Mouse (Mus musculus): Measurements from ENCODE around the gene Ldlrad3.

The Ldlrad3 gene

DNA sequence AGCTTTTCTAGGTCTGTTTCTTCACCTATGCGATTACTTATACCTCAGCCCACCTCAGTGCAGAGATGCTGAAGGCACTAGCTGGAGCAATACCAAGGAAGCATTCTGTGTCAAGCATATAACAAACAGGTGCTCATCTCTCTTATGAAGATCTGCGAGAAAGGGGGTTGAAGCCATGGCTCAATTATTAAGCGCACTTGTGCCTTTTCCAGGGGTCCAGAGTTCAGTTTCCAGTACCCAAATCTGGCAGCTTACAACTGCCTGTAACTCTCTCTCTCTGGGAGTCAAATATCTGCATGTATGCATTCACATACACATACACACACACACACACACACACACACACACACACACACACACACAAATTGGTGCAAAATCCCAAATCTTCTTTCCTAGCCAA is 72.4 kb downstream of the Ldlrad3 start:
- DNase-seq: no peak

DNA sequence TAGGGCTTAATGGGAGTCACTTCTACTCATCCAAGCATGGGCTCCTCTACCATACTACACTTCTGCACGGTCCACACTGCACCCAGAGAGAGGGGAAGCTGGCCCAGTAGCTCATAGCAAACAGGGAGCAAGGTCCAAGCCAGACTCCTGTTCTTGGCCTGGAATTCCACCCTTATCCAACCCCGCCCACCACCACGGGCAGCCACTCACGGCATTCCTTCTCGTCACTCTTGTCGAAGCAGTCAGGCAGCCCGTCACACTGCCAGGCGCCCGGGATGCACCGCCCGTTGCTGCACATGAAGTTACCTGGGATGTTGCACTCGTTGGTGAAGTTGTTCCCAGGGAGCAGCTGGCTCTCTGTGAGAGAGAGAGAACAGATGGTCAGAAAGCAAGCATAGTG is 72.9 kb downstream of the Ldlrad3 start:
- DNase-seq: no peak

DNA sequence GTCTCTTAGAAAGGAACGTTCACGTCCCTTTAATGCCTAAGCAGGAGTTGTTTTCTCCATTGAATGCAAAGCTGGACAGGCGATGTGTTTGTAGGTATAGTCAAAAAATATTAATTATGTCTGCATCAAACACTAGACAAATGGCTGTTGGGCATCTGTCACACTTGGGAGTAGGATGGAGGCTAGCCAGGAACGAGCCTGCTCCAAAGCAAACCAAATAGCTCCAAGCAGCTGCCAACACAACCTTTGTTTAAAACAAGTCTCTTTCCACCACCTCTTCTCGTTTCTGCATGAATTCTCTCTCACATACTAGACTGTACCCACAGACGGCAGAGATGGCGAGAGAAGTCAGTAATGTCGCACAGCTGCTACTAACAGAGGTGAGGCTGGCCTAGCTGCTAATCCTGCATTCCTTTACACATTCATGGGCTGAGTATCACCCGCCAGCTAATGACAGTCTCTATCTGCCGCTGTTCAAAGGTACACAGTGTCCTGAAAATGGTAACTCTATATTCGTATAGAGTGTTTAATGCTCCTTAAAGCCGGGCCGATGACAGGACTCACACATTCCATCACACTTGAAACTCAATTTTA is 74.2 kb downstream of the Ldlrad3 start:
- no peak for DNase-seq

DNA sequence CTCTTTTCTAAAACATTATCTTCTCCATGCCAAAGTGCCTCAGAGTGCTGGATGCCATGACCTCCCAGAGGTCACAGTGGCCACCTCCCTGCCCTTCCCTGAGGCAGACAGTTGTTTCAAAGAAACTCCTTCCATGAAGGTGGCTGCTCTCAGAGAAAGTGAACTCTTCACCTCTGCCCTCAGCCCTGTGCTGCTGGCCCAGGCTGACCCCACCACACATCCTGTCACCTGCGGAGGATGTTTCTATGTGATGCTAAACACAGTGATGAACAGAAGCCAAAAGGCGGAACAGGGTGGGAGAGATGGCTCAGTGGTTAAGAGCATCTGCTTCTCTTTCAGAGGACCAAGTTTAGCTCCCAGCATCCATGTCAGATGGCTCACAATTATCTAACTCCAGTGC is 75.9 kb downstream of the Ldlrad3 start:
- DNase-seq: no peak

DNA sequence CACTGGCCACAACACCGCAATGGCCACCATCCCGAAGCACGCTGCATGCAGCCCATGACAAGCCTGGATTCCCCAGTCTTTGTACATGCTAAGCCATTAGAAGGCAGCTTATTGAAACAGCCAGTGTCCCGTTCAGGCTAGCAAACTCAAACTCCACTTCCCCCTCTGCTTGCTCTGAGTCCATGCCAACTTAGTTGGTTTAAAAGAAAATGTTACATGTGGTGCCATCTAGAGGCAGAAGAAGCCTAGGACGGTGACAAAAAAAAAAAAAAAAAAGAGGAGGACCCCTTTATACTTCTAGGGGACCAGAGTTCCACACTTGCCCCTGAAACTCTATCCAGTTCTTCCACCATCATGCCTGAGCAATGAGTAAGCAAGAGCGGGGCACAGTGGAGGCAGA is 78.9 kb downstream of the Ldlrad3 start:
- no peak for DNase-seq

DNA sequence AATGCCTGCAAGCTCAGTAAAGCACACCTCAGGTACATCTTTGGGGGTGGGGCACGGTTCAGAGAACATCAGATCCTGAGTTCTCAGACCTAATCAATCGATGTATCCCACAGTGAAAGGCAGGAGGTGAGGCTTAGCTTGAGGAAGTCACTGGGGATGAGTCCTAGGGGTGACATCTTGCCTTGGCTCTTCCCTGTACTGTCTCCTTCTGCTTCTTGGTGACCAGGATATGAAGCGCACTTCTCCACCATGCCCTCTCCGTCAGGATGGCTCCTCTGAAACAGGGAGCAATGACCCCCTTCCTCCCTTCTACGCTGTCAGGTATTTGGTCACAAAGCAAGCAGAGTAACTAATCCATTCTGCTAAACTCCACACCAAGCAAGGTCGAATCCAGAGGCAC is 79.5 kb downstream of the Ldlrad3 start:
- no peak for DNase-seq

DNA sequence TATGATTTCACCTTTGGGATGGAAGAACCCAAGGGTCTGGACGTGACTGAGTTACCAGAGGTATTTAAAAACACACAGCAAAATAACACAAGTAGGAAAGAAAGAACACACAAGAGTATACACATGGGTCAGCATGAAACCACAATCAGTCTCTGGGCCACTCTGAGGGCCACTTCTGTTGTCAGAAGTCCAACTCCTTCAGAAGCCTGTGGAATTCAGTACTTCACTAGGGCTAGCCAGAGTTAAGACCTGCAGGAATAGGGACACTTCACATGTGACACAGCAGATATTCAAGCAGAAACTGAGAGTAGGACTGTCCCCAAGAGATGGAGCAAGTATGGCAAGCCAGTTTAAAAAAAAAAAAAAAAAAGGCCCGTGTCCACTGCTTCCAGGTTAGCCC is 80.7 kb downstream of the Ldlrad3 start:
- DNase-seq: no peak

DNA sequence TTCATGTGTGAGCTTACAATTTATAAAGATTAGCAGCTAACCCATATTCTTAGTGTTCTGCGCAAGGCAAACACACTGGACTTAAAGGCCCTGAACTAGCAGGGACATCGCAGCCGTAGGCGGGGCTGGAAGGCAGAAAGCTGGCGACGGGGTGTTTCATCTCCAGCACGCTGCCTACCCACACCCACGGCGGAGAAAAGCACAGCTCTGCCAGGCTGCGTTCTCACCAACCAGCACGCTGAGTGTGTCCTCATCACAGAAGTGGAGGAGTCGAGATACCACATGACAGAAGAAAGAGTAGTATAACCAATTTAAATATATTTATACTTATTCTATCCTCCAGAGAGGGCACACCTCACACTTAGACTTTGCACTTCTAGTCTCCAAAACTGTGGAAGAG is 82.2 kb downstream of the Ldlrad3 start:
- DNase-seq: no peak

DNA sequence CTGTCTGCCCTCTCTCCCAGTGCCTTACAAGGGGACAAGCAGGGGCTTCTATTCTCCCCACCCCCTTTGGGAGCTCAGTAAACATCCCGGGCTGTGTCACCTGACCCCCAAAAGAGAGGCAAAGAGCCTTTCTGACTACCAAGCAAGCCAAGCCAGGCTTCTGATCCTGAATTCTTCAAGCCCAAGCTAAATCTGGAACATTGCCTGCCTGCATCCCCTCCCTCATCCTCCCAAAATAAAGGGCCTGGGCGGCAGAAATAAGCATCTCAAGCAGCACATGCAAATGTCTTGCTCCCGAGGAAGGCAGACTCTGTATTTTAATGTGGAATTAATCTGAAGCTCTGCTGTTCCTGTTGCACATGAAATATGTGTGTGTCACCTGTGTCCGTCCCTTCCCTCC is 85.7 kb downstream of the Ldlrad3 start:
- DNase-seq: no peak

DNA sequence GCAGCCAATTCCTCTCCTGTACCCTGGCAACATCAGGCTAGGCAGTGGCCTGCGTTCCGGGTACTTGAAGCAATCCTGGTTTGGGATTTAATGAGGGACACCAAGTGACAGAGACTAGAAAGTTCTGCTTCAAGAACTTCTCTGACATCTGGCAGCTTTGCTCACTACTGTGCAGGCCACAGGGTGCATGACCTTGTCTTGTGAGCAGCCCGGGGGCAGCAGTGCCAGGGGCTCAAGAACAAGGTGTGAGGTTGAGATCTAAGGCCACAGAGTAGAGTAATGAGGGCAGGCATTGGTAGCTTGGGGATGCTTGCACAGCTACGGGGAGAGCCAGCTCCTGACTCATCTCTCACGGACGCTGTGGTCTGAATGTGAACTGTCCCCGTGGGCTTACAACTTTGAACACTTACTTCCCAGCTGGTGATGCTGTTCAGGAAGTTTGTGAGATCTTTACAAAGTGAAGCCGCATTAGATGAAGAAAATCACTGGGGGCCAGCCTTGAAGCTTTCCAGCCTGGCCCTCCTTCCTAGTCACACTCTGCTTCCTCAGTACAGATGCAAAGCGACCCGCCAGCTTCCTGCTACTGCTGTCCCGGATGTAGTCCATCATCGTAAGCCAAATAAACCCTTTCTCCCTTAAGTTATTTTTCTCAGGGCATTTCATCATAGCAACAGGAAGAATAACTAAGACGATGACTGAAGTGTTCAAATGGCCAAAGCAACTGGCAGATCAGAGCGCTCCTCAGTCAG is 86.3 kb downstream of the Ldlrad3 start:
- no peak for DNase-seq

DNA sequence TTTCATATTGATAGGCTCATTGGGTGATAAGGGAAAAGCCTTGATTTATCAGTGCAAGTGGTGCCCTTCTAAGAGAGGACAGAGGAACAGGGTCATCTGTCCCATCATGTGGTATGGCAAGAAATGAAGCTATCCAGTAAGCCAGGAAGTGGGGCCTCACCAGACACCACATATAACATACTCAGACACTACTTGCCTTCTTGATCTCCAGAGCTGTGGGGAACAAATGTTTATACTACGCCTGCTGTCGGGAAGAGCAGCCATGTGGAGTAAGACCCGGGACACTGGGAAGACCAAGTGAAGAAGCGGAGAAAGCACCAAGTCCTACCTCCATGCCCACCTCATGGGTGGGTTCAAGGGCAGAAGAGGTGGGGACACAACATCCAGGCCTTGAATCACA is 86.9 kb downstream of the Ldlrad3 start:
- DNase-seq: no peak

DNA sequence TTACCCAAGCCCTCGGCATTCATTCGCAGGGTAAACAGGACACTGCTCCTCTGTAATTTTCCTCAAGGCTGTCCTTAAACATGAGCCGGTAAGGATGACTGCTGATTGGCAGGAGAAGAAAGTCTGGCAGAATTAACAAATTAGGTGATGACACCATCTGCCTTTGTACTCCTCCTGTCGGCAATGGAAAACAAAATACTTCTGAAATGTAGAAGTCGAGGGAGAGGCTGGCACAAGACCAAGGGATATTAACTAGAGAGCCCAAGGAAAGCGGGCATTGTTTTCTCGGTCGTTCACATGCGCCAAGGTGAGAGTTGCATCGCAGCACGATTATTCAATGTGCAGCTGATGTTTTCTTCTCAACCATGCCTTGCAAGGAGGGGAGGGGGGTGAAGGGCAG is 91.4 kb downstream of the Ldlrad3 start:
- peak; percentile 71 for DNase-seq

DNA sequence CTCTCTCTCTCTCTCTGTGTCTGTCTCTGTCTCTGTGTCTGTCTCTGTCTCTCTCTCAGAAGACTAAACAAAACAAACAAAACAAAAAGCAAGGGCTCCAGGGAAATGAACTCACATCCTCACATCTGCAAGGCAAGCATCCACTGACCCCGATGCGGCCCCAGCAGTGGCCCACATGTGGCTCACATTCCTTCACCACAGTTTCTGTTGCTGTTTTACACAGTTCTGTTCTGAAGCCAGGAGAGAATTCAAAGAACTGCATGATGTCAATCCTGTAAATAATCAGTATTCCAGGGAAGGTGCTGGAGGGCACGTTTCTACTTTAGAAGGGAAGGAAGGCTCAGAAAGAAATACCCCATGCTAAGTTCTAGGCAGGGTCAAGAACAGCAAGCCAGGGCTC is 91.9 kb downstream of the Ldlrad3 start:
- DNase-seq: no peak

DNA sequence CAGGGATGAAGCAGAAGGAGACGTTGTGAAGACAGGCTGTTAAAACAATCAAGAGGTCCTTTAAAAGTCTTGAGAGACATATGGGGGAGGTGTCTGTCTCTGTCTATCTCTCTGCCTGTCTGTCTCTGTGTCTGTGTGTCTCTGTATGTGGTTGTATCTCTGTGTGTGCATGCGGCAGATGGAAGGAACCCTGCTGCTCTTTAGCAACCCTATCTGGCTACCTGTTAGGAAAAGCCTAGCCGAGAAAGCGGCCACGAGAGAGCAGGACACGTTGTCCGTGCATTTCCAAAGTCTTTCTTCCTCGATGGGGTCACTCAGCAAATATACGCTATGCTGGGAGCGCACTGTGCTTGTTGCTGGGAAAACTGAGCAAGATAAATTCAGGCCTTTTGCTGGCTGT is 93.6 kb downstream of the Ldlrad3 start:
- peak; percentile 41 for DNase-seq

DNA sequence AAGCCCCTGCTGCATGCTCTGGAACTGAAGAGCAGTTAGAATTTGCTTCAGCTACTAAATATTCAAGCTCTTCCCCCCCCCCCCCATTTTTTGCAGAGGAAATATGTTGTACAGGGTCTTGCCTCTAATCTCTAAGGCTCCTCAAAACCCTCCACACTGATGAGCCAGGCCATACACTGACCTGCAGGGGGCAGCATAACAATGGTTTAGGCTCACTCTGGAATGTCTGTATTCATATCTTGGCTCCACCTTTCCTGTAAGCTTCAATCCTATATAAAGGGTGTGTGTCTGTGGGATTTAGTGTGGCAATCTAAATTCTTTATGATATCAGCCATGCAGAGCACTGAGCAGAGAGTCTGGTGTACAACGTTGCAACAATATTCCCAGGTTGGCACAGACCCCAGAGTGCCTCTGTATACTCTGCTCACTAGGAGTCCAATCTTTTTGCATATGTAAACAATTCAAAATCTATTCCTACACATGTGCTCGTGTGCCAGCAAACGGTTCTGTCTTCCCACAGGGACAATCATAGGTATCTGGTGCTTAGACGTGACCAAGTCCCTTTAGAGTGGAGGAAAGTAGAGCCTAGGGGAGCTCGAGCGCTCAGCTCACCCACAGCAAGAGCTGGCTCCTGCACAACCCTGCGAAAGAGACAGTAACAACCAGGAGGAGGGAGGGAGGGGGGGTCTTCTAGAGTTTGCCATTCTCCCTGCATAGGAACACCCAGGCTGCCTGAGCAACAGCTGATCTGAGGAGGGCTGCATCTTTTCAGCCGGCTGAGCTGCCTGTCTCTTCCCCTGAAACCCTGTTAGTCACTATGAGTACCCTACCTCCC is 94.5 kb downstream of the Ldlrad3 start:
- peak; percentile 78 for DNase-seq

DNA sequence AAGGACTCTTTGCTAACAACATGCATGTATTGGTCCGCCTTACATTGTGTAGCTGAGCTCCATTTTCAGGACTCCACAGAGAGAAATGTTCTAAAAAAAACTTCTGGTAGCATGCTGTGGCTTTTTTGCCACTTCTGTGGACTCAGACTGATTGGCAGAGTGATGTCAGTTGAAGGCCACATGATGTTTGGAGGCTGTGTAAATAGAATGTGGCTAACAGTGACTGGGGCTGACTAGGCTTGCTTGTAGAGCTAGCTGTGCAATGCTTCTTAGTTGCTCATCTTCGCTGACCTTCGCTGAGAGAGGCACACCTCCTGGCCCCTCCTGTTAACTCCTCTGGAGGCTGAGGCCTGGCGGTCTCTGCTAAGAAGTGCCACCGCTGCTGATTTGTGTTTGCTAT is 98.4 kb downstream of the Ldlrad3 start:
- no peak for DNase-seq

DNA sequence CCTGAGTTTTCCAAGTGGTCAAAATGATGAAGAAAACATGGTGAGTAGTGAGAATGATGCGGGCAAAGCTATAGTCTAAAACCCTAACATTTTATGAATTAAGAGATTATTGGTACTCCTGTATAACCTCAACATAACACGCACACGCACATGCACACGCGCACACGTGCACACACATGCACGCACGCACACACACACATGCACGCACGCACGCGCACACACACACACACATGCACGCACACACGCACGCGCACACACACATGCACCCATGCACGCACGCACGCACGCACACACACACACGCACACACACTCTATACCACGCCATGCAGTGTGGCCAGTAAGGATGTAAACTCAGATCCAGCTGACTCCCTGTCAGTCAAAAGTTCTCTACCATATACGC is 99.6 kb downstream of the Ldlrad3 start:
- no peak for DNase-seq

DNA sequence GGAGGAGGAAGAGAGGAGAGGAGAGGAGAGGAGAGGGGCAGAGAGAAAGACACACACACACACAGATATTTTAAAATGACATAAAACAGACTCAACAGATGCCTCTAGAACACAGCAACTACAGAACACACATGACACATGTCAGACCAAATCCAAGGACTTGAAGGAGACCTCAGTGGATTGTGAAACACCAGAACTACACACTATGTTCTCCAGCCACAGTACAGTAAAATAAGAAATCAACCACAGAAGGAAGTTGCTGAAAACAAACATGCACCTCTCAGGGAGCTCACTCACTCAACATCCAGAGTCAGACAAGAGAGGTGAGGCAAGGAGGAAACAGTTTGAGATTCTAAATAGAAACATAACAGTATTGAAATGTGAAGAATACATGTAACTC is 103.4 kb downstream of the Ldlrad3 start:
- DNase-seq: no peak

DNA sequence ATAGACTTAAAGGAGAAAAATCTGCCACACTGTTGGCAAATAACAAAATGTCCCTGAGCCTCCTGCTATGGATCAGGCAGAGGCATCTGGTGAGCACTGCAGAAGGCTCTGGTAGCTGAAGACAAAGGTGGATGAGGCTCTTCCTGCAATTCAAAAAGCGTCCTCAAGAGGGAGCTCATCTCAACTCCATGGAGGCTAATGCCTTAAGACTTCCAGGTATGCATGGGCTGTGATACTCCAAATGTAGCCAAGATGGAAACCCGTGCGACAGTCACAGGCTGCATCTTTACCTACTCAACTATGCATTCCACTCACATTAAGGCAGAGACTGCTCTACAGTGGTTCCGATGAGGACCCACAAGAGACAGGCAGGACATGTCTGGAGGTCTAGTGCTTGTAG is 108.6 kb downstream of the Ldlrad3 start:
- peak; percentile 84 for DNase-seq

DNA sequence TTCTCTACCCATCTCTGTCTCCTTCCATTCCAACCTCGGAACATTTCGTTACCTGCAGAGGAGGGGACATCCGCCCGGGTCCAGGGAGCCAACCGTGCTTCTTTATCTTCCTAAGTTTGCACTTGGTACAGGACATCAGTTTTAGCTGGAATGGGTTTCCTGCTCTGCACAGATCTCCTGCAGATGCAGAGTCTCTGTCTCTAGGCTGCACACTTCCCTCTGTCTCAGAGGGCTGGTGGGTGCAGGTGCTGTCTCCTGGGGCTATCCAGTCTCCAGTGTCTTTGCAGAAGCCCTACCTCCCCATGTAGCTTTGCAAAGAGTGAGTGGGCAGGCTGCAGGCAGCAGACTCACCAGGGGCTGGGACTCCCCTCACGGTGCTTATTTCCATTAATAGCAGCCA is 109.9 kb downstream of the Ldlrad3 start:
- no peak for DNase-seq

DNA sequence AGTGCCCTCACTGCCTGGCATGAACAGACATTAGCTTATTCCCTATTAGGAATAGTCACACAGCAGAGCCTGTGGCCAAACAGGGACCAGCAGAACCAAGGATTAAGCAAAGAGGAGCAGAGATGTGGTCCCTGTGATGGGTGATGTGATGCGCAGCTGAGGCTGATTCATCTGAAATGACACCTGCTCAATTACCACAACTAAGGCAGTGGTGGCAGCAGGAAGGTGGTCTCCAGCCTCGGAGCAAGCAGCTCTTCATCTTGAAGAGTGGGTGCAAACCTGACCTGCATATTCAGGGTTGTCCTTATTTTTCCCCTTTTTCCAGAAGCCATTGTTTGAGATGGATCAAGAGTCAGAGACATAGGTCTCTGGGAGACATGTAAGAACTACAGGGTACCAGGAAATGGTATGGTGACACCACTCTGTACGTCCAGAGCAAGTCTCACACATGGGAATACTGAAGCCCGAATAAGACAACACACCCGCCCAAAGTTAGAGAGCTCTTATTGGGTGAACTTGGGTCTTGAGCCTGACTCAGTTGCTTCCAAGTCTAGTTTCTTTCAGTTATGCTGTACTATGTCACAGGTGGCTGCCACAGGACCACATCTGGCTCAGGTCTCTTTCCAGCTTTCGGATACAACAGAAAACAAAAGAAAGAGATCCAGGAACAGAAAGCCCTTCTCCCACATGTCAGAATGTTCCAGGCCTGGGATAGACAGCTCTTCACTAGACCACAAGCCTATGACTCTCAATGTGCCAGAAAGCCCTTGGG is 112.7 kb downstream of the Ldlrad3 start:
- no peak for DNase-seq

DNA sequence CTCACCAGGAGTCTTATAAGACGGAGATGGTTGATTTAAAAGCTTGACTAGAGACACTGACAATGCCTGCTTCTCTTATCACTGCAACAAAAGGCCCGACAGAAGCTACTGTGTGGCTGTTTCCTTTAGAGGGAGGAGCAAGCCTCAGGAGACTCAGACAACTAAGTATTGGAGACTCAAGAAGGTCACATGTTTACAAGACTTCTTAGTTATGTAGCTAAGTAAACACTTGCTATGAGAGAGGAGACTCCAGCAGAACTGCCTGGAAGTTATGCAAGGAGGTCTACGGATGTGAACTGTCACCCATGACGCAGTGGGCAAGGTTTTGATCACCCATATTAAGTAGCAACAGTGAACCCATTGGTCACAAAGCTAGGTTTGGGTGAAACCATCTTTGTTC is 113.3 kb downstream of the Ldlrad3 start:
- no peak for DNase-seq

DNA sequence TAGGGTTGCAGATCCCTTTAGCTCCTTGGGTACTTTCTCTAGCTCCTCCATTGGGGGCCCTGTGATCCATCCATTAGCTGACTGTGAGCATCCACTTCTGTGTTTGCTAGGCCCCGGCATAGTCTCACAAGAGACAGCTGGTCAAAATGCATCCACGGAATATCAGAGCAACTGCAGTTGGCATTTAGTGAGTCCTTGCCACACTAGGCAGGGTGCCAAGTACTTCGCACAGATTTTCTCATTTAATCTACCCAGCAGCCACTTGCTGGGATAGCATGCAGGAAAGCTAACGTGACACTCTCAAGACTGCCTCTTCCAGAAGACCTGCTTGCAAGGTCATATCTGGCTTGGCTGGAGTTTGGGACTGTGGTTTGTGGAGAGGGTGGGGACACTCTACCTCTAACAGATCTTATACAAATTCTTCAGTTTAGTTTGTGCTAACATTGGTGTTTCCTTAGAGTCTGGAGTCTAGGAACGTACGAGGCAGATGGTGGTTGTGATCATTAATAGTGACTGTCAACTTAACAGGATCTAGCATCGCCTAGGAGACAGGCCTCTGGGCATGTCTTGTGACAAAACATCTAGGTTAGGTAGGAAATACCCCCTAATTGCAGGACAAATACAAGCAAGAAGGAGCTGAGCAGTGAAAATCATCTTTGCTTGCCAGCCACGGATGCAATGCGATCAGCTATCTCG is 115.0 kb downstream of the Ldlrad3 start:
- DNase-seq: peak; percentile 82

Data from cerebellum, adult 11-12 months (tissue).